Mouse (Mus musculus) spleen, adult 12 weeks (tissue): ENCODE data around the gene Thbs2.

Experiments used
- DNase-seq: peaks from one replicate; pipeline ENCODE4 v3.0.0; 2022; ENCODE audit warnings: low spot score

The Thbs2 gene

DNA sequence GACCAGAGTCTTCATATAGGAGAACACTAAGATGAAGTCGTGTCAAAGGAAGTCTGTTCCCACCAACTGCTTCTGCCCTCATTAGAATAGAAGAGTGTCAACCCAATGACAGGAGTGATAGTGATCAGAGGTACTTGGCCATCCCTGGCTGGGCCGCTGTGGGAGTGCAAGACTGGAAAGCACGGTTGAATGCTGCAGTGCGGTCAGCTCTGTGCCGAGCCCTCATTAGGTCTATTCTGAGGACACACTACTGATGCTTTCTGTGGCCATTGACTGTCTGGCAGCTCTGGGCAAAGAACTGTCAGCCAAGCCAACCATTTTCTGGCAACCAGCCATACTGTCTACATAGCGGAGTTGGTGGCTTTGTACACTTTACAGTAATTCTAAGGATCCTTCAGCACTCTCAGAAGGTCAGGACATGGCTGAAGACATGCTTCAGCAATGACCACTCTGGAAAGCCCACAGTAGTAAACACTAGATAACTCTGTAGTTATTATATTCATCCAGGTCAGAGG, 2.3 kb upstream of the Thbs2 start:
- no peak for DNase-seq

DNA sequence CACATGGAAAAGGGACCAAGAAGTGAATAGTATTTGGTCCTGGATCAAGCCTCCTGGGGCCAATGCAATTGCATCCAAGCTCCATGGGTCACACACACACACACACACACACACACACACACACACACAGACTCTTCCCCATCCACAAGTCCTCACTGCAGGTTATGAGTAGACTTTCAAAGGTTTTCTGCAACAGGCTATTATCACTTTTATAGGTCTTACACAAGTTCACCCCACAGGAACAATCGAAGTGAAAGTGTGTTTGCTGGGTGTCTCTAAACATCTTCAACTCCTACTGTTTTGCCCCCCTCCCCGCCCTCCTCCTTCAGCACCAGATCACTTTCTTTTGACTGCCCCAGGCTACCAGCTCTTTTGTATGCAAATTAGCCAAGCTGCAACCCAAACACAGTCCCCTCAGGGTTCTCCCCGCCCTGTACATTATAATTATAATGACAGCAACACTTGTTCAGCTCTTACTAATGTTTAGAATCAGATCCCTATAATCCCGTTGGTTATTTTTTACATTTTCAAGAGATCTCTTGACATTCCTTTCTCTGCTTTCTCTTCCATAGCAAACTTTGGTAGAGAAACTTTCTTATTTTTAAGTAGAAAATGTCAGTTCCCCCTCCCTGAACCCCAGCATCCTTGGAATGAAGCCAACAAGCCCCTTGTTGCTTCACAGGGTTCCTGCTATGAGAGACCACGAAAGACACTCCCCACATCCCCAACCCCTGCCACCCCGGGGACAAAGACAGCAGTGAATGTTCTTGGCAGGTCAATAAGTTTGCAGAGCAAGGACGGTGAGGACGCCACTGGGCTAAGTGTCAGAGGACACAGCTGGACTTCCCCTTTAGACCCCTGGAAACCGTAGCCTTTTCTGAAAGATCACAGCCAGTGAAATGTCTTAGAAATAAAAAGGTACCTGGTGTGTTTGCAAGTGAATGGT, 714 bp downstream of the Thbs2 start:
- no peak for DNase-seq

DNA sequence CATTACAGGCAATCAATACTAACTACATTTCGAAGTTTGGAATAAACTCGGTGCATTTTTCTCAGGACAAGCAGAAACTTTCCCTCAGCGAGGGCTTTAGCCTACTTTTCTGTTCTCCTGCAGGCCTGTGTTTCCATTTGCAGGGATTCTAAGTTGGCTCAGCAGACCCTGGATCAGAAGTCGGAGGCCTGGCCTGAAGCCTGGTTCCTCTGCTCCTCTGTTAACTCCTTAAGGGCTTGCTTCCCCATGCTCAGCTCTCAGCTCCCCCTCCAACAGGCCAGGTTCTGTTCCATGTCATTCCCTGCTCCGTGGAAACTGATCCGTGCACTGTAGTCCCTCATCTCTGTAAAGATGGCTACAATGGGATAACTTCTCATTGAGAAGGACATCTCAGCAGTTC, 2.1 kb downstream of the Thbs2 start:
- DNase-seq = no peak

DNA sequence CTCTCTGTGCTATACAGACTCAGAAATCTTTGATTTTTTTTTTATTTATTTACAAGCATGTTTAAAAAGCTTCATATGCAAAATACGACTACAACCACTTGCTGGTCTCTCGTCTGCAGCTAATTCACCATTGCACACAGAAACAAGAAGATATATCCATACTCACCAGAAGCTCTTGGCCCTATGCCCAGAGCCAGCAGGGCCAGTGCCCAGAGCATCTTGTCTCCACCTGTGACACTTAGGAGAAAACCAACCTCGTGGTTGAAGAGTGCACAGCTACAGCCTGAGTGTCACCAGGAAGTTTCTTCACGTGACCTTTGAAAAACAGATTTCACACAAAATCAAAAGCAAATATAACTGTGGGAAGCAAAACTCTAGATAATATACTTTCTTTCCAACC, 2.8 kb downstream of the Thbs2 start:
- no peak for DNase-seq

DNA sequence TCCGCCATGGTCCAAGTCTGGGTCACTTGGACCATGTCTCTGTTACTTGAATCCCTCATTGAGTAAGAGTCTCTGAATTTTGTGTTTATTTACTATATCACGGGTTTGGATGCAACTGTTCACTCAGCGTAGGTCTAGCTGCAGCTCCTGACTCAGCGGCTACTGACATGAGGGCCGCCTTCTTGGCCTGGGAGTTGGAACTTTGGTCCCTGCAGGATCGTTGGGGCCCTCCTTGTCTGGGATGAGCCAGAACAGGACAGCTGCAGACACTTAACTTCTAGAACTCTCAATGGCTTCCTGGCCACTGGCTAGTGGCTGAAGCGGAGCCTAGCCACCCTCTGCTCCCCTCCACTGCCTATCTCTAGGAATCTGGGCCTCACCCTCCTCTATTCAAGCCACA, 11.2 kb downstream of the Thbs2 start:
- no peak for DNase-seq

DNA sequence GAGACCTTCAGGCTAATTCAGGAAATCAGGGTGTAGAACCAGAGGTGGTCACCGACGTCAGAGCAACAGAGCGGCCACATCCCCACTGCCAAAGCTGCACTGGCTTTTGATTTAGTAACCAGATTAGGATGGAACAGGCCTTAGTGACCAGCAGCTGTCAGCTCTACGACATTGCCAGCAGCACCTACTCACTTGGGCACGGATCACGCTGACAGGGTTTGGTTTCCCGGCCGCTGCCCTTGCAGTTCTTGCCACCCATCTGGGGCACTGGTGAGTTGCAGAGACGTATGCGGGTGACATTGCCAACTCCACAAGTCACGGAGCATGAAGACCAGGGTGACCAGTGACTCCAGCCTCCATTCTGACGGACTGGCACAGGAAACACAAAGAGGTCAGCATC, 13.0 kb downstream of the Thbs2 start:
- no peak for DNase-seq

DNA sequence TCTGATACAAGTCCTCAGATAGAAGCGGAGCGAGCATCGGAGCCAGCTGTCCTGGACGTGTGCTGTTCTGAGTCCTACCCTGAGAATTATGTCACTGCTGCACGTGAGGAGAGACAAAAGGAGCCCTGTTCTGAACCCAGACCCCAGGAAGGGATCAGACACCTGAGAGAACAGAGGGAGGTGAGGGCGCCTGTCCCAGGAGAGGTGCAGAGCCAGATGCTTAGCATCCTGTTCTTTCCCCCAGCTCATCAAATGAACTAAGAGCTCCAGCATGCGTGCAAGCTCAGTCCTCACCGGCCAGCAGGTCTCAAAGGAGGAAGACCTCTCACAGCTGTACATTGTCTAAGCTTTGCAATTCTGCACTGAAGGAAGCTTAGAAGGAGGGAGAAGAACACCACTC, 16.8 kb downstream of the Thbs2 start:
- DNase-seq = no peak

DNA sequence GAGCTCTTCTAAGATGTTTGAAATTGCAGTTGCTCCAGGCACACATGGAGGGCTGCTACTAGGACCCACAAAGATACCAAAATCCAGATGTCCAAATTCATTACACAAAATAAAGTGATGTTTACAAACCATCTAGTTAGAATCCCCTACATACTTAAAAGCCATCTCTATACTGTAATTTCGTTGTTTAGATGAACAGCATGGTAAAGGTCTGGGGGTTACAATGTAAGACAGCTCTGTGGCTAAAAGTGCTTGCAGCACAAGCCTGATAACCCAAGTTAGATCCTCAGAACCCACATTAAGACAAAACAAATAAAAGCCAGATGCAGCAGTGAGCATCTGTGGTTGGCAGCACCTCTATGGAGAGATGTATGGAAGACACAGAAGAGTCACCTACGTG, 18.5 kb downstream of the Thbs2 start:
- no peak for DNase-seq

DNA sequence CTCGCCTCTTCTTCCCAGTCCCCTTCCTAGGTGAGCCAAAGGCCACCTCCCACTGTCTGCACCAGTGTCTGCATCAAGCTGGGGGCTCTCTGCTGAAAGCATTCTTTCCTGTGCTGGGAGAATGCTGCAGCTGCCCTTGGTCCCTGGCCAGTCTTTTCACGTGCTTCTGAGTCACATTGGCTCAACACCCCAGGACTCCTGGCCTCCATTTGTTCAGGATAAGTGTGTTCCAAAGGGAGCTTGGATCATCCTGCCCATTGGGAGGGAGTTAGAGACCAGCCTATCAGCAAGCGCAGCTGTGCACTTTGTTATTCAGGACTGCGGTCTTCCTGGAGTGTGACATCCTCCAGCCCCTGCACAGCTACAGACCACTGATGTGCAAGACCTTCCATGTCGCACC, 21.6 kb downstream of the Thbs2 start:
- no peak for DNase-seq

DNA sequence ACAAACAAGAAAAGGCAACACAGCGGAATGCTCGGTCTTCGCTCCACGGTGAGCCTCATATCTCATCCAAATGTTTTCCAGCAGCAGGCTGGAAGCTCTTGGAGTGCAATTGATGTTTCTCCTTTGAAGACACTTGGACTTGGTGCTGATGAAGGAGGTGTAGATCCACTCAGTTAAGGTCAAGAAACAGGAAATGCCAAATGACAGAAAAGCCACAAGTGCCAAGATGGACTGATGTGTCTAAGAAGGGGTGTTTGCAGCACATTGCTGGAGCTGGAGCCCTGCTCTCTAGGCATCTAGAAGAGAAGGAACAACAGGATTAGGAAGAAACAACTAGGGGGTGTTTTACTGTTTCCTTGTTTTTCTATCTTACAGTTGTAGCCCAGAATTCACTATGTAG, 26.8 kb downstream of the Thbs2 start:
- no peak for DNase-seq

DNA sequence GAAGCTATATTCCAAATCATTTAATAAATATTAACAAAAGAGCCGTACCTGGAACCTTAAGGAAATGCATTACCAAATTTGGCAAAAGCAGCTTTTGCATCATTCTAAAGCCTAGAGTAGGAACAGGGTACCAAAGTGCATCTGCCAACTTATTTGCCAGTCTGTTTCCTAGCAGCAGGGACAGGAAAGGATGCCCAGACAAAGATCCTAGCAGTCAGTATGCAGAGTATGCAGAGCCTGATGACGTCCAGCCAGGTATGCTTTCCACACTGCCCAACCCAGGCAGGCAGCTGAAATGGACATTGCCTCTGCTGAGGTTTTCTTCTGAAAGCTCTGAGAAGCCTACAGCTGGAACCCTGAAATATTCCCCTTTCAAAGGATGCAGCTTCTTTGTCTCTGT, 27.6 kb downstream of the Thbs2 start:
- DNase-seq = no peak

DNA sequence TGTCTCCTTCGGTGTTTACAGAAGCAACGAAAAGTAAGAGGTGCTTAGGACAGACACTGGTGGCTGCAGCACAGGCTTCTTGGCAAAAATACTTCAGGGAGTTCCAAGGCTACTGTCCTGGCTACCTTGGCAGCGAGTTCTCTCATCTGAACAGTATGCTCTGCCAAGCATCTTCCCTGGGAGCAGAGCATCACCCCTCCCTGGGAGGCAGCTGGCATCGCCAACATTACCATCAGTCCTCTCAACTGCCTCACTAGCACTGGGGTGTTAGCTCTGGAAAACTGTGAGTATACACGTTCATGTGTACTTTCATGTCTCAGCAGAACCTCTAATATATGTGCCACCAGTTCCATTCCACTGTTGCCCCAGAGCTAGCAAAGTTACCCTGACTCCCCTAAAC, 30.7 kb downstream of the Thbs2 start:
- no peak for DNase-seq

DNA sequence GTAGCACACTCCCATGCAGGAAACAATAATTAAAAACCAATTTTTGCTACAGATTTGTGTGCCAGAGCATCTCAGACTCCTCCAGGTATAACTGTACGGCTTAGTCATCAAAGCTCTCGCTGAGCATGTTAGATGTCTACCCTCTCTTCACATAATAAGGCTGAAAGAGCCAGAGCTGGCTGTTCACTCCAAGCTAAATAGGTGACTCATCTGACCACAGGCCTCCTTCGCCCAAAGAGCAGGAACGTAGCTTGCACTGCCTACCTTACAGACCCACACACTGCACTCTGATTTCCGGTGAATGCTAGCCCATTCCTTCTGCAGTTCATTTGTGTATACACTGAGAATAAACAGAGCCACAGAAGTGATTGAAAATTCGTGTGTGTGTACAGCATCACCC, 31.6 kb downstream of the Thbs2 start:
- DNase-seq = no peak

DNA sequence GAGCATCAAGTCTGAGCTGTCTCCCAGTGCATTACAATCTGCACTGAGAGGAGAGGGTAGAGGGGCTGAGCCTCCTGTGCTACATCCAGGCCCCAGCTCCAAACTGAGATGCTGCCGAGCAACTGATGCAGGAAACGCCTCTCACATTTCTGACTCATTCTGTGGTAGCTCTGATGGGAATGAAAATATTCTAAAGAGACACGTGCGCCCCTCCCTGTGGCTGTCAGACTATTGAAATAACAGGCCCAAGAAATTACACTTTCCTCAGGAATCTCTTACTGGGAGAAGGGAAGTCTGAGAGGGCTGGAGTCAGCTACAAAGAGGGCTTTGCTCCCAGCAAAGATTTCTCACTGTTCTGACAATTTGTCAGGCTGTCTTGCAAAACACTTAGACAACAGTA, 34.3 kb downstream of the Thbs2 start:
- no peak for DNase-seq

DNA sequence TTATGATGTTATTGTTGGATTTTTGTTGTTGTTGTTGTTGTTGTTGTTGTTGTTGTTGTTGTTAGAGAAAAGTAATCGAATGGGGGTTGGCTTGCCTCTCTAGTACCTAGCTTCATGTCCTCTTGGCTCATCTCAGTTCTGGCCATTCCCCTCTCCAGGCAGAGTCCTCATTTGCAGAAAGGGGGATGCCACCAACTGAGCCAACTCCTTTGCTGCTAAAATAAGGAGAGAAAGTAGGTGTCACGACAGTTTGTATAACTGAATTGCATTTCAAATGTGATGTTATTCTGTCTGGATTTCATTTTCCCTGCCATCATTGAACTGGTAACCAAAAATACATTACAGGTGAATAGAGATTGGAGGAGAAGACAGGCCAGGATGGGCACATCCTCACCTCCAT, 35.9 kb downstream of the Thbs2 start:
- no peak for DNase-seq

DNA sequence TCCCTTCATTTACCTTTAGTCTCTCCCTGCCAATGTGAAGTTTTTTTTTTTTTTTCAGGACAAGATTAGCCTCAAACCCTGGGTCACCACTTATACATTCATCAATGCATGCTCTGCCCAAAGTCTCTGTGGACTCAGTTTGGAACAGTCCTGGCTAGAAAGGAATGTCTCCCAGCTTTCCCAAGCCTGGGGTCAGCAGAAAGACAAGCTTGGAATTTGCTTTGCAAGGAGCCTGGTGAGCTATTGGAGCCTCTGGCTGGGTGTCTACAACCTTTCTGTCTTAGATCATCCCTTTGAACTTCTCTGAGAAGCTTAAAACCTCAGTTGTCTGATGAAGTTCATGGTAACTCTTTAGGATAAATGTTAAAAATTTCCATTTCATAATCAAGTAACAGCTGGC, 36.9 kb downstream of the Thbs2 start:
- no peak for DNase-seq

DNA sequence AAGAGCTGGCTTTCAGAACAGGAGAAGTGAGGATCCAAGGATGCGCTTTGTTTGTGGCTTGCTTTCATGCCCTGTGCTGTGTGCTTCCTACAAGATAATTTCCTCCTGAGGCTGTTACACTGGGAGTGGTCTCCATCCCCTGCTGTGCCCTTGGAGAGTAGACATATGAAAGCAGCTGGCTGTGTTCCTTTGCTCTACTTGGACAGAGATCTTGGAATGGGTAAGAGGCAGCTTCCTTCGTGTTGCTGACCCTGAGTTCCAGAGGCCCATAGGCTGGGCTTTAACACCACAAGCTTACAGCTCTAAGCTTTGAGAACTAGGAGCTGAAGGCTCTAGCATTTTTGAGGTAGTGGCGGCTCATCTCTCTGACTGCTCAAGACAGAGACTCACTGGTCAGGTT, 39.1 kb downstream of the Thbs2 start:
- no peak for DNase-seq

DNA sequence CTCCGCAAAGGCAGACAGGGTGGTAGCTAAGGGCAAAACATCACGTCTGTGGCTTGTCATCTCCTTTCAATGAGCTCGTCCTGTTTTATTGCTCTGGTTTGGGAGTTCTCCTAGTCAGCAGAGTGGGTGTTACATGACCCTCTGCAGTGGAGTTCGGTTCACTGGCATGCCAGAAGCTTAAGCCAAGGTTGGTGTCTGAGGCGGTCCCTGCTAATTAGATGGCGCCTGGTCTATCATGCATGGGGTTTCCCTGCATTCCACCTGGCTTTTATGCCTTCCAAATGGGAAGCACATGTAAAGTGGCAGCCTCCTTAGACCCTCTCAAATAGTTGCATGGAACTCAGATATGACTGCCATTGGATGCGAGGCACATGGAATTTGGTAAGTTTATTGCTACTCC, 42.0 kb downstream of the Thbs2 start:
- no peak for DNase-seq

DNA sequence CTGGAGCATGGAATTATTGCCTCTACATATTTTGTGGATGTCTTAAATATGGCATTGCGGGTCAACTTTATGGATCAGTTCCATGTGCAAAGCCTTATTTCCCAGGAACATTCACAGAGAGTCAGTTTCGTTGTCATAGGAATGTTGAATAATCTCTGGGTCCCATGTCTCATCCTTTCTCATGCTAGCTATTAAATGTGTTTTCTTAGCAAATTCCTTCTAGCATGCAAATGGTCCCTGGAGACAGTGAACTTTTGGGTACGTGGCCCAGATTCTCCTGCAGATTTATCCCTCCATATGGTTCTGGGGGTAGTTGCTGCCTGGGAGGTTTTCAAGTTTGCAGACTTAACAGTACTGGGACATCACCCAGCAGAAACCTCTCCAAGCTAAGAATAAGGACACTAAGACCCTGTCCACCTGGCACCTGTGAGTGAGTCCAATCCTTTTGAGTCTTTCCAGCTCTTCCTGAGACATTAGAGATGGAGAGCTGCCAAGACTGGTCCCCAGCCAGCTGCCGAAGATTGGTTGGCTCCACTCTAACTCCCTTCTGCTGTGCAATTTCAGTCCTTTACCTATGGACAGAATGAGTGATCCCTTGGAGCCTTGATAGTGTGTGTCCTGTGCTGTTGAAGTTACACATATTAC, 45.9 kb downstream of the Thbs2 start:
- no peak for DNase-seq

DNA sequence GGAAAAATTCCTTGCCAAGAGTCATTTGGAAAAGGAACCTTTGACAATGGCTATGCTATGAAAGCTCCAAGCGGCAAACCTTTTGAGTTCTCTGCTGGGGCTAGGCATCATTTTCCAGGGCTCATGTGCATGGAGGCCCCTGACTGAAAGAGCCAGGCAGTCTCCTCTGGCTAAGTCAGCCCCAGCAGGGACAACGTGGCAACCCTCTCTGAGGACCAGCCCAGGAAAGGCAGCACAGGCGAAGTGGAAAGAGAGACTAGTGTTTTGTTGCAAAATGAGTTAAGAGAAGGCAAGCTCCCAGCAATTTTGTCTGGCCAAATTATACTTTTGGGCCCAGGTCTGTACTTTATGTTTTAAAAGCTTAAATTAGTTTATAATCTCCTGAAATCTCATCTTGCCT, 50.0 kb downstream of the Thbs2 start:
- no peak for DNase-seq

DNA sequence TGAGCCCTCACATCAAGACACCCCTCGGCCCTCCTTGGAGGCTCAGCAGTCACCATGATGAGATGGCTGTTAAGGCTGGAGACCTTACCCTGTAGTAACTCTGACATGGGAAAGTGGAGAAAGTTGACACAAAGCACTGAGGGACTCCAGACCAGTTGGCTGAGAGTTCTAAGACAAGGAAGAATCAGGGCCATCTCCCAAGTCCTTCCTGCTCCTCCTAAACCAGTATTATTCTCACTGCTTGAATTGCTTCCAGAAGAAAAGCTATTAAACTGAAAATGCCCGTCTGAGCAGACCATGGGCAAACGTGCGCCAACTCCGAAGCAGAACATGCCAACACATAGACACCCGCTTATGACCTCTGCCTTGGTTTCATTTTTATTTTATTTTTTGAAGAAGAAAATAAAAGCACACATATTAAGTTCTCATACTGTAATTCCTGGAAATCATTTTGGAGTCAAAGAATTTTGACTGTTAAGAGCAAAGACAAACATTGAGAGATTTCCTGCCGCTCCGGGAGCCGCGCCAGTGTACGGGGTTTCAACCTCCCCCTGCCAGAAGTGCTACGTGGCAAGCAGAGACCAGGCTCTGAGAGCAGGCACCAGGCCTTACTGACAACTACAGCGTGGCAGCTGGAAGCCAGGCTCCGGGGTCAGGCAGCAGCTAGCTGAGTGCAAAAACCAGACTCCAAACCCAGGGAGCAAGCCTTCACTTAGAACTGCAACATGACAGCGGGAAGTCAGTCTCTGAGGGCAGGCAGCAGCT, 53.5 kb downstream of the Thbs2 start:
- DNase-seq = no peak

DNA sequence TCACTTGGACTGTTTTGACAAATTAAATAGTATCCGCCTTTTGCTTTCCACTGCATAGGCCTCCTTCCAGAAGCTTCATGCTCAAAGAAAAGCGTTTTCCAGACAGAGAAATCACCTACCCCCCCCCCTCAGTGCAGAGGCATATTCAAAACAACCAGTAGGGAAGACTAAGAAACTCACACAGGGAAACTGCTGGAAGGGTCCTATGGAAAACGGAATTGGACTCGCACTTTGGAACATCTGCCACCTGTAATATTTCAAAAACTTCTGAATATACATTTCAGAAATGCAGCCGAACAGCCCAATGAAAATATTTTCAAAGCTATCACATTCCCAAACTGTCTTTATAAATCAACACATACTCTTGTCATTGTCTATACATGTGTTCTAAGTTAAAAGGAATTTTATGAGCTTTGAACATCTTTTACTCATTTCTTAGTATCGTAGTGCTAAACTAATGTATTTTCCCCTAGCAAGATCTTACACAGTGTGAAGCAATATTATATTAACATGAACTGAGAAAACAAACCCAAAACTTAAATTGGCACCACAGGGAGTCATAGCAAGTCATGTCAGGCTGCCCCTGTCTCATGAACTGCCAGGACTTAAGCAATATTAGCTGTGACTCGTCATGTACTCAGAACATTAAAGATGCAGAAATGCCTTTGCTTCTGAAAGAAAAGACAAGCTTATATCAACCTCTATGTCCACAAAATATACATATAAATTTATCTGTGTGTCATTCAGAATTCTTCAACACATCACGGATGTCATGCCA, 58.3 kb downstream of the Thbs2 start:
- DNase-seq = no peak
